Mouse (Mus musculus): ENCODE measurements around the gene Gm5861.
A peak's percentile ranks its signal among the peaks of the same experiment; 100 is the strongest.
"Not testable (repeated sequence)": the region's sequence is repeated elsewhere in the genome, so short reads cannot be mapped to it uniquely, and the experiment has no call there.

Gene Gm5861

DNA sequence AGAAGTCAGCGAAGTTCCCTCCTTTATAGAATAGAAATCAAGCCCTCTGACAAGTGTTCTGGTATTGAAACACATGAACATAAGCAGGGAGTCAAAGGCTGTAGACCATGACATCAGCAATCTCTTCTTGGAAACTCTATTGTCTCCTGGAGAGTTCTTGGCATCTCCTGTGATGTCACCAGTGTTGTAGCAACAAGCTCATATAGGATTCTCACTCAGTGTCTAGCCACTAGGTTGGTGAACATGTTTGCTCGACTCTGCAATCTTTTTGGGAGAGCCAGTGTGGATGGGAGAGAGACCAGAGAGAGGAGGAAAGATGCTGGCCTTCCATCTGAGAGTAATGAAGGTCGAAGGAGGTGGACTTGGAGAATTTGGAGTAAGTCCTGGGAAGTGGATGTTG, at the start of gene Gm5861:
Gene Gm5861, plus strand, starts transcription at position 301 of the 400 bp plus-strand sequence.
- DNase-seq = not testable (repeated sequence)

DNA sequence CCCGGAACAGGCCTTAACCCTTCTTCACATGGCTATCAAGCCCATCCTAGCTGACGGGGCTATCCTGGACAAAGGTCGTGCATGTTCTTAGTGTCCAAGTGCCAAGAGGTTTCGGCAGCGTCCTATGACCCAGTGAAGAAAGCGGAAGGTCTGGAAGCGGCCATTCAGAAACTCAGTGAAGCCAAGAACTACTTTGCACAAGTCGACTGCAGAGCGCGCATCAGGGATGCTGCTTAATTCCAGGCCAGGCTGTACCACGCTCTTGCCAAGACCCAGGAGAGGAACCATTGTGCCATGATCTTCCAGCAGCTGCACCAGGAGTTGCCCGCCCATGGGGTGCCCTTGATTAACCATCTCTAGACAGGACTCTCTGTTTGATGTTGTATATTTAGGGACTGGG, 44.8 kb upstream of the Gm5861 start:
- peak; percentile 38 to 65 for DNase-seq
